Mouse (Mus musculus): ENCODE results near the gene Atoh8.

Atoh8 gene

DNA sequence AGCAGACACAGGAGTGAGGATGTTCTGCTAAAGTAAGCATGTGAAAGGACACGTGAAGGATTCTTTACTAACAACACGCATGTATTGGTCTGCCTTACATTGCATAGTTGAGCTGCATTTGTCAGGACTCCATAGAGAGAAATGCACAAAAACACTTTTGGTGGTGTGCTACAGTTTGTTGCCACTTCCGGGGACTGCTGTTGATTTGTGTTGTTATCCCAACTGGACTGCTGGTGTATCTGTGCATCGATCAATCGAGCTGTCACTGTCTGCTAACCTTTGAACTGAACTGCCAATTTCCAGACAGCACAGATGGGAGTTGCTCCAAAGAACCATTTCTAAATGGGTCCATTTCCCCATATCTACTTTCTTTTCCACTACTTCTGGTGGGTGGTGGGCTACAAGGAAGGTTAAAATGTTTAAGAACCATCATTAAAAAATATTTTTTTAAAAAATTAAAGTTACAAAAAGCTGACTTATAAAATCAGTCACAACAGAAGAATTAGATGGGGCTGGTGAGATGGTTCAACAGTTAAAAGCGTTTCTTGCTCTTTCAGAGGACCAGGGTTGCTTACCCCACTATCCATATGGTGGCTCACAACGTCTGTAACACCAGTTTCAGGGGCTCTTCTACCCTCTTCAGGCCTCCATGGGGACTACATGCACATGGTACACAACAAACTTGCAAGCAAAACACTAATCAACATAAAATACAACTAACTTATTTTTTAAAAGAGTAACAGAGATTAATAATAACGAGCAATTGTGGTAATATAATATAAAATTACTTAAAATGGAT is 76.2 kb downstream of the Atoh8 start:
- DNase-seq (ENCODE audit: low read depth, low spot score) = no peak
